Mouse (Mus musculus) liver, embryonic 14.5 days (tissue): Measurements from ENCODE around the gene Hmgn1. TPM values are rescaled to one million over a fixed set of nuclear protein-coding genes. Genes with fewer than 3 reads are reported as not detected.
A peak's percentile ranks its signal among the peaks of the same experiment; 100 is the strongest.

Source experiments
- ATAC-seq: fragments of 200-750 bp; cut with Nextera tagmentation; 2 replicates; pipeline ENCODE4 v1.8.0; 2017; ENCODE audit warnings: moderate number of reproducible peaks, mild to moderate bottlenecking, moderate library complexity; ENCODE audit not compliant: insufficient read depth
- DNase-seq, 3 experiments: peaks; one replicate each; pipeline ENCODE4 v3.0.0-alpha.2; 2012 to 2013; ENCODE audit warnings: low read depth in 3 of 3, low spot score in 3 of 3
- H3K27ac ChIP-seq: fragments of 300-500 bp; sonication (generic); 2 replicates; pipeline ENCODE4 v1.5.1; 2014; ENCODE audit warnings: moderate library complexity, mild to moderate bottlenecking, control low read depth, inconsistent platforms
- H3K27me3 ChIP-seq: fragments of 300-500 bp; sonication (generic); 2 replicates; pipeline ENCODE4 v1.6.1; 2014; ENCODE audit warnings: mild to moderate bottlenecking, low read length, moderate library complexity; ENCODE audit not compliant: control insufficient read depth, insufficient read depth
- H3K36me3 ChIP-seq: fragments of 300-500 bp; sonication (generic); replicated peaks from 2 replicates; pipeline ENCODE4 v1.6.1; 2014; ENCODE audit warnings: low read depth; ENCODE audit not compliant: control insufficient read depth, insufficient read depth
- H3K4me1 ChIP-seq, 2 experiments: fragments of 200-500 bp in 1 of 2; fragments of 300-500 bp in 1 of 2; sonication (generic) in 1 of 2; replicated peaks; 2 replicates each; pipeline ENCODE4 v1.6.1; 2012 to 2014; ENCODE audit warnings: antibody characterized with exemption in 1 of 2, inconsistent platforms in 1 of 2, low read length in 1 of 2; ENCODE audit not compliant: control insufficient read depth in 2 of 2, insufficient read depth in 2 of 2
- H3K4me2 ChIP-seq: fragments of 300-500 bp; sonication (generic); 2 replicates; pipeline ENCODE4 v1.6.1; 2014; ENCODE audit warnings: low read depth, mild to moderate bottlenecking, control low read depth, moderate library complexity
- H3K4me3 ChIP-seq, 2 experiments: fragments of 200-500 bp in 1 of 2; fragments of 300-500 bp in 1 of 2; sonication (generic) in 1 of 2; 2 replicates each; pipeline ENCODE4 v1.5.1; 2012 to 2014; ENCODE audit warnings: low read depth in 2 of 2, low read length in 2 of 2, mild to moderate bottlenecking in 2 of 2, control low read depth in 1 of 2, inconsistent platforms in 1 of 2, moderate library complexity in 1 of 2; ENCODE audit not compliant: insufficient read depth in 1 of 2
- H3K9ac ChIP-seq: fragments of 300-500 bp; sonication (generic); replicated peaks from 2 replicates; pipeline ENCODE4 v1.6.1; 2014; ENCODE audit warnings: mild to moderate bottlenecking, control low read depth, moderate library complexity
- H3K9me3 ChIP-seq: fragments of 300-500 bp; sonication (generic); 2 replicates; pipeline ENCODE4 v1.6.1; 2016; ENCODE audit warnings: low read length, mixed read lengths; ENCODE audit not compliant: control insufficient read depth
- CTCF ChIP-seq: IDR thresholded peaks from 2 replicates; pipeline ENCODE4 v1.5.1; 2016; ENCODE audit warnings: antibody characterized with exemption, low read depth, control low read depth
- EP300 ChIP-seq: IDR thresholded peaks from 2 replicates; pipeline ENCODE4 v1.6.1; 2016; ENCODE audit warnings: antibody characterized with exemption, low read depth
- WGBS: fragments of 180-500 bp; shearing (Covaris S2); extraction: QIAGEN DNeasy Blood & Tissue Kit; methylation state at CpG from one replicate; pipeline ENCODE4 v1.1.7; 2014; ENCODE audit not compliant: insufficient replicate concordance; 5-methylcytosine and 5-hydroxymethylcytosine counted together
- polyA plus RNA-seq, 2 experiments: library from polyadenylated mRNA; depleted of rRNA in 1 of 2; stranded (reverse) in 1 of 2; unstranded in 1 of 2; fragments of >200 nt; fragmentation: Nextera tagmentation in 1 of 2; extraction: Ambion mirVana in 1 of 2; gene quantifications; 2 replicates each; pipeline versions ENCODE4 v1.2.1 to v1.2.3; 2012 to 2014

The Hmgn1 gene
- polyA plus RNA-seq, 2 experiments = 58.7 to 122 TPM

GRCm38 (mm10) chr16:96161336-96161735 is 33.8 kb upstream of the Hmgn1 start:
- Histone ChIP-seq H3K4me1 (0 out of 4 replicates have a peak, but pooled peaks cover 0 to 2% of the 10 kb centered on the region in 2 experiments), H3K4me3 (no peak overlapping the region), H3K9me3 (no peaks in the 10 kb centered on the region), H3K36me3 (no peaks in the 10 kb centered on the region), H3K9ac (no peak overlapping the region), H3K27ac (no peak overlapping the region), H3K27me3 (no peaks in the 10 kb centered on the region; the same call in 1 of the 2 replicates), H3K4me2 (no peak overlapping the region)
- ATAC-seq (no peak), DNase-seq (no peak)
- TF ChIP-seq CTCF (no peak), EP300 (no peak)
- 79% methylated on average over 4 of the region's 4 CpGs for WGBS

- no peak overlapping the region for H3K9ac ChIP-seq
- H3K36me3 ChIP-seq = no peaks in the 10 kb centered on the region
- TF ChIP-seq CTCF (no peak), EP300 (no peak)
- no peak overlapping the region for H3K27ac ChIP-seq
- DNase-seq = no peak
- no peaks in the 10 kb centered on the region for H3K9me3 ChIP-seq
- no peak for ATAC-seq
- no peak overlapping the region for H3K4me2 ChIP-seq
- WGBS = 74% methylated on average over 1 of the region's 1 CpGs
- no peak overlapping the region for H3K4me3 ChIP-seq
- 0 out of 4 replicates have a peak, but pooled peaks cover 0 to 2% of the 10 kb centered on the region in 2 experiments for H3K4me1 ChIP-seq
- no peaks in the 10 kb centered on the region; the same call in 1 of the 2 replicates for H3K27me3 ChIP-seq
These were observed 33.4 kb upstream of the Hmgn1 start for GRCm38 (mm10) chr16:96160927-96161326.

GRCm38 (mm10) chr16:96159794-96160346 is 32.3 kb upstream of the Hmgn1 start:
- TF ChIP-seq CTCF (no peak), EP300 (no peak)
- no peaks in the 10 kb centered on the region; the same call in 1 of the 2 replicates for H3K27me3 ChIP-seq
- WGBS = 71% methylated on average over 20 of the region's 20 CpGs
- no peaks in the 10 kb centered on the region for H3K9me3 ChIP-seq
- no peak overlapping the region for H3K9ac ChIP-seq
- H3K36me3 ChIP-seq = no peaks in the 10 kb centered on the region
- 0 out of 4 replicates have a peak, but pooled peaks cover 0 to 2% of the 10 kb centered on the region in 2 experiments for H3K4me1 ChIP-seq
- ATAC-seq (no peak), DNase-seq (no peak)
- H3K4me2 ChIP-seq = peak overlapping the region; percentile 87
- H3K4me3 ChIP-seq = no peak overlapping the region
- H3K27ac ChIP-seq = no peak overlapping the region

- Histone ChIP-seq H3K27ac (no peak overlapping the region), H3K9me3 (no peaks in the 10 kb centered on the region), H3K4me2 (peak overlapping the region; percentile 87), H3K36me3 (no peaks in the 10 kb centered on the region), H3K4me1 (0 out of 4 replicates have a peak, but pooled peaks cover 0 to 2% of the 10 kb centered on the region in 2 experiments), H3K9ac (peak overlapping the region; percentile 70), H3K4me3 (peak overlapping the region; percentile 50 to 59), H3K27me3 (no peaks in the 10 kb centered on the region; the same call in 1 of the 2 replicates)
- ATAC-seq (peak; percentile 65), DNase-seq (peak in 1 of 3 experiments; percentile 6)
- 1% methylated on average over 67 of the region's 67 CpGs for WGBS
- TF ChIP-seq EP300 (no peak), CTCF (peak; percentile 66)
These were observed 31.7 kb upstream of the Hmgn1 start for GRCm38 (mm10) chr16:96159091-96159731.

- Histone ChIP-seq H3K4me3 (peak overlapping the region; percentile 50 to 59; a peak in 1 of 4 replicates), H3K9me3 (no peaks in the 10 kb centered on the region), H3K9ac (no peak overlapping the region), H3K27me3 (no peaks in the 10 kb centered on the region; the same call in 1 of the 2 replicates), H3K4me2 (peak overlapping the region; percentile 87), H3K4me1 (0 out of 4 replicates have a peak, but pooled peaks cover 0 to 2% of the 10 kb centered on the region in 2 experiments), H3K27ac (no peak overlapping the region), H3K36me3 (no peaks in the 10 kb centered on the region)
- TF ChIP-seq EP300 = no peak
- TF ChIP-seq CTCF = no peak
- ATAC-seq (no peak), DNase-seq (no peak)
- 64% methylated on average over 12 of the region's 12 CpGs for WGBS
These were observed 31.1 kb upstream of the Hmgn1 start for GRCm38 (mm10) chr16:96158511-96159080.
